8 mouse cellular contexts compared by ENCODE assay signal in the genomic region with DNA sequence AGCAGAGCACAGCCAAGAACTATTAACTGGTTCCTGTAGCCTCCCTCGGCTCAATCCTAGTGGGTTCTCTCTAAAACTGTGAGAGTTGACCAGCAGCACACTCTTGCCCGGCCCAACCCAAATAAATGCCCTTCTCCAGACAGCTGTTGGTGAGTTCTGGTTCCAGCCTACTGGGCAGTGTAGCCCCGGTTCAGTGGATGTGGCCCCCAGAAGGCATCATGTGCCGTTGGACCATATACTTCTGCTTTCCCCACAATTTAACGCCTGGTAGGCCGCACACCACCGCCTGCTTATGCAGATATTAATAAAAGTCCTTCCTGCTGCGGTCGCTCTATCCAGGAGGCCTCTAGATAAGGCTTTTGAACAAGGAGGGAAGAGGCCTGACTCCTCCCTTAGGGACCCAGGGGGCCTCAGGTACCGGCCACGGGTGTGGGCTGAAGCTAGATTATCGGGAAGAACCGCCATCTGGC. TPM values are rescaled to one million over a fixed set of nuclear protein-coding genes. Genes with fewer than 3 reads are reported as not detected.
DNase-seq lines count a peak whose midpoint lies in the region; ATAC-seq lines count a peak whose summit lies in the region.

No protein-coding gene starts in this region.

- peak; percentile 43 for ATAC-seq in monocyte, adult 5-6 weeks (replicated peaks; ENCODE audit: insufficient number of reproducible peaks, low FRiP score, low TSS enrichment, poor library complexity, severe bottlenecking)

- WGBS in limb, embryonic 10.5 days, result 24% methylated on average over 13 of the region's 13 CpGs

- H3K4me1 ChIP-seq in erythroblast, embryonic 14.5 days (ENCODE audit: control insufficient read depth), result peaks cover 76% of the 10 kb centered on the region
- H3K4me1 ChIP-seq in limb, embryonic 10.5 days, result peaks cover 51% of the 10 kb centered on the region

- DNase-seq in cerebellum, adult 9-11 months, result peak; percentile 23
- DNase-seq in cerebellum, postnatal 10 days, result no peak
- peak; percentile 46 for DNase-seq in retina, embryonic 14.5 days (ENCODE audit: low spot score)
- DNase-seq in retina, postnatal 1 day, result no peak
- no peak for DNase-seq in limb, embryonic 10.5 days (ENCODE audit: low spot score)
- no peak for DNase-seq in gastrocnemius, postnatal 10 days

- peak overlapping the region; percentile 92 for H3K27ac ChIP-seq in limb, embryonic 10.5 days

- H3K27me3 ChIP-seq in erythroblast, embryonic 14.5 days (ENCODE audit: control insufficient read depth), result no peaks in the 10 kb centered on the region
- no peaks in the 10 kb centered on the region for H3K27me3 ChIP-seq in limb, embryonic 10.5 days (ENCODE audit: low read depth, poor library complexity, severe bottlenecking)

- H3K4me3 ChIP-seq in erythroblast, embryonic 14.5 days (replicated peaks), result peak overlapping the region; percentile 82
- H3K4me3 ChIP-seq in limb, embryonic 10.5 days, result peak overlapping the region; percentile 63

- no peaks in the 10 kb centered on the region for H3K9me3 ChIP-seq in erythroblast, embryonic 14.5 days (ENCODE audit: control insufficient read depth, low read length)
- H3K9me3 ChIP-seq in limb, embryonic 10.5 days (replicated peaks), result no peaks in the 10 kb centered on the region

- peaks cover 77% of the 10 kb centered on the region for H3K36me3 ChIP-seq in erythroblast, embryonic 14.5 days (ENCODE audit: control insufficient read depth)
- H3K36me3 ChIP-seq in limb, embryonic 10.5 days, result peaks cover 21% of the 10 kb centered on the region

RNA-seq across cellular contexts. Expression of gene Vamp8, which starts 1.0 kb away (rescaled TPM):
- 22.8 and 33.5 TPM in 2 replicates for polyA plus RNA-seq in erythroblast, embryonic 14.5 days (2012)
- 67.5 and 81.7 TPM in 2 replicates for polyA plus RNA-seq in limb, embryonic 10.5 days (2016; fragmentation: Nextera tagmentation; extraction: Ambion mirVana)
- total RNA-seq in monocyte, adult 5-6 weeks (2017), result 202 to 246 TPM (median 207 TPM) in 3 replicates
- 10 to 100 TPM; 60.9 to 64.7 TPM for total RNA-seq in gastrocnemius, postnatal 10 days (2021)

RNA-seq across cellular contexts. Expression of gene Vamp5, which starts 9.2 kb away (rescaled TPM):
- 6.0 and 6.1 TPM in 2 replicates for polyA plus RNA-seq in erythroblast, embryonic 14.5 days (2012)
- 19.1 and 19.7 TPM in 2 replicates for polyA plus RNA-seq in limb, embryonic 10.5 days (2016; fragmentation: Nextera tagmentation; extraction: Ambion mirVana)
- 6.6 to 20.9 TPM (median 13.2 TPM) in 3 replicates for total RNA-seq in monocyte, adult 5-6 weeks (2017)
- 10 to 100 TPM; 49.1 to 50.0 TPM for total RNA-seq in gastrocnemius, postnatal 10 days (2021)

RNA-seq across cellular contexts. Expression of gene Rnf181, which starts 22.8 kb away (rescaled TPM):
- 14.4 and 15.6 TPM in 2 replicates for polyA plus RNA-seq in erythroblast, embryonic 14.5 days (2012)
- 109 TPM in 2 replicates for polyA plus RNA-seq in limb, embryonic 10.5 days (2016; fragmentation: Nextera tagmentation; extraction: Ambion mirVana)
- 51.8 to 77.7 TPM (median 56.1 TPM) in 3 replicates for total RNA-seq in monocyte, adult 5-6 weeks (2017)
- total RNA-seq in gastrocnemius, postnatal 10 days (2021), result 10 to 100 TPM; 35.9 to 36.6 TPM

RNA-seq across cellular contexts. Expression of gene Ggcx, which starts 24.6 kb away (rescaled TPM):
- polyA plus RNA-seq in erythroblast, embryonic 14.5 days (2012), result 0.08 and 0.09 TPM in 2 replicates
- polyA plus RNA-seq in limb, embryonic 10.5 days (2016; fragmentation: Nextera tagmentation; extraction: Ambion mirVana), result 20.2 and 25.9 TPM in 2 replicates
- total RNA-seq in monocyte, adult 5-6 weeks (2017), result 10.1 to 13.9 TPM (median 11.1 TPM) in 3 replicates
- 10 to 100 TPM; 15.1 to 21.9 TPM for total RNA-seq in gastrocnemius, postnatal 10 days (2021)

RNA-seq across cellular contexts. Expression of gene Tmem150a, which starts 34.3 kb away (rescaled TPM):
- 0.32 and 0.44 TPM in 2 replicates for polyA plus RNA-seq in erythroblast, embryonic 14.5 days (2012)
- polyA plus RNA-seq in limb, embryonic 10.5 days (2016; fragmentation: Nextera tagmentation; extraction: Ambion mirVana), result 9.9 and 10.3 TPM in 2 replicates
- 1.4 to 2.3 TPM in 2 of 3 replicates, not detected in the other for total RNA-seq in monocyte, adult 5-6 weeks (2017)
- 10 to 100 TPM in 1 of 2 experiments, 1 to 10 TPM in 1; 8.0 to 14.0 TPM for total RNA-seq in gastrocnemius, postnatal 10 days (2021)

Comparison
In these comparisons a context has a peak if more than half of its experiments do, and no peak if none do; other contexts are left out.
1. DNase-seq: peak in cerebellum, adult 9-11 months (single experiment) and retina, embryonic 14.5 days (single experiment); none in cerebellum, postnatal 10 days (0 of 2), retina, postnatal 1 day (single experiment), limb, embryonic 10.5 days (single experiment) and gastrocnemius, postnatal 10 days (single experiment).